Mouse (Mus musculus) 3134 (cell line): ENCODE measurements at regions not wholly inside any gene's neighbourhood (a gene's known extent, or its start where the extent isn't known, plus 50 kb on each side); places are given as distances from the start of the nearest gene placed in this dataset.

Source experiments
- DNase-seq: peaks from one replicate; pipeline ENCODE4 v3.0.0-alpha.2; 2011; ENCODE audit warnings: low spot score; ENCODE audit not compliant: insufficient read length; ENCODE audit errors: extremely low read depth

DNA sequence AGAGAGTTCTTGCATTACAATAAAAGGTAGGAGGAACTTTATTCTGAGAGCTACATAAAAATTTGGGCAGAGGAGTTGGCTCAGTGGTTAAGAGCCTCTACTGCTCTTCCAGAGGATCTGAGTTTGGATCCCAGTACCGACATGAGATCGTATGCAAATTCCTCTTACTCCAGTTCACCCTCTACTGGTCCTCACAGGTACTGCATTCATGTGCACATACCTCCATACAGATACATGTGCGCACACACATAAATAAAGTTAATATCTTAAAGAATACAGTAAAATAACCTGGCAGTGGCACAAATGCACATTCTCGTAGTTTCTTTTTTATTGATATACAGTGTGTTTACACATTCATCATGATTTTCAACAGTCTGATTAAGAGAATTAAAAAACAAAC lies 232.4 kb downstream of the Vps13c start:
- DNase-seq, result no peak

DNA sequence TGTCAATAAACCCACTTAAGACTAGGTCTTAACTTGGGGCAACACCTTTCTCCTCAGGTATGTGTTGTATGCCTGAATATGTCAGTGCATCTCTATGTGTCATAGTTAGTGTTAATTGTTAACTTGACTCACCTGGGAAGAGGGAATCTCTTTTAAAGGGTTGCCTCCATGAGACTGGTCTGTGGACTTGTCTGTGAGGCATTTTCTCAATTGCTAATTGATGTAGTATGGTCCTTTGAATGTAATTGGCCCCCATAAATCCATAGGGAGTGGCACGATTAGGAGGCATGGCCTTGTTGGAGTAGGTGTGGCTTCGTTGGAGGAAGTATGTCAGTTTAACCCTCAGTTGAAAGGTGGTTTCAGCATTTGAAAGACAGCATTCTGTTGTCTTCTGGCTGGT lies 237.1 kb downstream of the Vps13c start:
- no peak for DNase-seq

DNA sequence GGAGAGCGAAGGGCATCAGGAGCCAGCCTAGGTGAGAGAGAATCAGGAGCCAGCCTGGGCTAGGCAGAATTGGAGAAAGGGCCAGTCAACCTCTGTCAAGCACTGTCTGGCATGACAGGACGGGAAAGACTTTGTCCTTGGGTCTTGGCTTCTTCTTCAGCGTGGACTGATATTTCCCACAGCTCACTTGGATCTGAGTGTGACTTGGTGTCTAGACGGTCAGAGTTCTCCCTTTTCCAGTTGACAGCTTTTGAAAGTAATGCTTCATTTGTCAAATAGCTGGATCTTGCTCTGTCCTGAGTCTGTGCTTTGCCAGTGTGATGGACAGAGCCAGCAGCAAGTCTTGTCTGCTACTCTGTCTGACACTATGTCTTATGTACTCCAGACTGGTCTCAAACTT lies 243.1 kb downstream of the Vps13c start:
- DNase-seq, result no peak

DNA sequence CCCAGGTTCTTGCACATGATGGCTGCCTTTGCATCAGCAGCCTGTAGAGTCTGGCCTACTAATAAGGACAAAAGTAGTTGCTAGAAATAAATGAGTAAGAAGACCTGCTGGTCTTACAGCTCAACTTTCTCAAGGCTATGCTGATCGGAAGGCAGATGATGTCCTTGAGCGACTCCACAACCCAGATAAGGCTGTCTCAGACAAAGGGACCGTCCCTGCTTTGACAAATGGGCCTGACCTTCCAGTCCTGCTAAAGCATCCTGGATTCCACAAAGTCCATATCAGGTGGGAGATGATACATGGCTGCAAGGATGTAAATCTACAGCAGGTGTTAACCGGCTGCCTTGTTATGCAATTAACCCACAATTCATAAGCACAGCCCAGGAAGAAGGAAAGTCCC lies 244.8 kb downstream of the Vps13c start:
- DNase-seq, result no peak

DNA sequence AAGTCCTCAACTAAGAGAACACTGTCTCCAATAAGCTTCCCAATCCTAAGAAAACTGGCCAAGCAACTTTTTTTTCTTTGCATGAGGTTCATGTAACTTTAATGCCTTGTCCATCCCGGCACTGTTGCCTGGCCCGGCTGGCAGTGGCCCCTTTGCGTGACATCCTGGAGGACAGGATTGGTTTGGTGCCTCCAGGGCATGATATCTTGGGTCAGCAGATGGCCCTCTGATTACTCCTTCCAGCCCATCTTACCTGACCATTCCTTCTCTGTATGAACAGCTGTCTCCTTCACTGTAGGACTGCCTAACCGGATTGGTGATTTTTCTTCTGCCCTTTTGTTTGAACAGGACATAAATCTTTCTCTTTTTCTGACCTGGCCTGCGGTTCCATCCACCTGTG lies 254.4 kb downstream of the Vps13c start:
- DNase-seq, result no peak

DNA sequence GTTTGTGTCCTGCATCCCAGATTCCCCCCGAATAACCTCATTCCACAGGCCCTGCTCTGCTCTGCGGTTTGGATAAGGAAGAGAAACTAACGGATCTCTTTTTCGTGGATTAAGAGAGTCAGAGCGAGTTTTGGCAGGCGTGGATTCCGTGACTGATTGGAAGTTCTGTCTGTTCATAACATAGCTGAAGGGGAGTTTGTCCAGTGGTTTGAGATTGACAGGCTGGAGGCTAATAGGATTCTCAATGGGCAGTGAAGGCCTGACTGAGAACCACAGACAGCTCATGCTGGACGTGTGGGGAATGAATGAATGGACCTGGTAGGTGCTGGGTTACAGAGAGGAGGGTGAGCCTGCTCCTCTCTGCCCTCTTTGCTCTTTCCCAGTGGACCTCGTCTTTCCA lies 269.6 kb downstream of the Vps13c start:
- no peak for DNase-seq

DNA sequence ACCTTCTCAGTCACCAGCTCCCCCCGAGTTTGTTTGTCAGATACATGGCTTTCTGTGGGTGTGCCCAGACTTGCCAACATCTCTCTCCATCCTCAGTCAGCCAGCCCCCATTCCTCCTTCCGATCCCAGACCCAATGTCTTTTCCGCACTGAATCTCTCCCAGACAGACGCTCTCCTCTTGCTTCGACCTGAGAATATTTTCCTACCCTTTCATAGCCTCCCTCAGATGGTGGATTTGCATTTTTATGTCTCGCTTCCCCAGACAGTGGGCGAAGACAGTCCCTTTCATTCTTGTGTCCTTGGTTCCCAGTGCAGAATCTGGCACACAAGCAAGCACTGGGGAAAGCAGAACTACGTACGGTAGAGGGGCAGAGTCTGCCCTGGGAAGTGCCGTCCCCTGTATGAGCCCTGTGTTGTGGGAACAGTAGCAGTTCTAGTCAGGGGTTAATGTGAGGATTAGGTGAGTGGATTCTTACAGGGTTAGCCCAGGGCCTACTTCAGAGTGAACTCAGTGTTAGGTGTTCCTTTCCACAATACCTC lies 275.0 kb downstream of the Vps13c start:
- no peak for DNase-seq

DNA sequence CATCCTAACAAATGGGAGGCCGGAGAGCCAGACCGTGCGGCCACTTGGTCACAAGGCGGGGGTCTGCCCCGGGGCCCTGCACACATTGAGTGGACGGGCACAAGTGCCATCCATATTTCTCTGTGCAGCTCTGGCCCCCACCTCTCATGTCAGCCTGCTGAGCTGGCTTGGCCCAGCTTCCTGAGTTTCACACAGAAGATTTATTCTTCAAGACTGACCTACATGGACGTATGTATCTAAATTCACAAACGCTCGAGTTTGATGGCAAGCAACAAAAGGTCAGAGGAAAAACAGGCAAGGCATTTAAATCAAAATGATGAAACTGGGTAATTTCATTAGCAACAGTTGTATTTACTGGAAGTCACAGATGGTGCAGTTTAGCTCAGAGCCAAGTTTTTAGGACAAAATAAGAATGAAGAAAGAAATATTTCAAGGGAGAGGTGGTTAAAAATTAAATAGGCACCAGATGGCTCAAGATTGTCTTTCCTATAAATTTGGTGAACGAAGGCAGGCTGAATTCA lies 276.1 kb downstream of the Vps13c start:
- no peak for DNase-seq

DNA sequence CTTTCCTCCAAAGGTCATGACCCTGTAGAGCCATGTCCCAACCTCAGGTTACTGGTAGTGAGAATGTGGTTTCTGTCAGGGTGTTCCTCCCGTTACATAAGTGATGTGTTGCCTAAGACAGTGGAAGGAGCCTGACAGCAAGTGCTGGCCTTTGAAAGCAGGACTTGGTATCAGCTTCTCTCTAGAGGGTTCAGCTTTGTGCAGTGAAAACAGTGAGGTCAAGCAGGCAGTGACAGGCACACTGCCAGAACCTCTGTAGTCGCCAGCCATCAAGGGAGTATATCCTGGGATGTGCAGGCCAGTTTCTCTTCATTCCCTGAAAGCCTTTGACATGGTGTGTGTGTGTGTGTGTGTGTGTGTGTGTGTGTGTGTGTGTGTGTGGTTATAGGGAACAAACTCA lies 278.1 kb downstream of the Vps13c start:
- DNase-seq, result no peak

DNA sequence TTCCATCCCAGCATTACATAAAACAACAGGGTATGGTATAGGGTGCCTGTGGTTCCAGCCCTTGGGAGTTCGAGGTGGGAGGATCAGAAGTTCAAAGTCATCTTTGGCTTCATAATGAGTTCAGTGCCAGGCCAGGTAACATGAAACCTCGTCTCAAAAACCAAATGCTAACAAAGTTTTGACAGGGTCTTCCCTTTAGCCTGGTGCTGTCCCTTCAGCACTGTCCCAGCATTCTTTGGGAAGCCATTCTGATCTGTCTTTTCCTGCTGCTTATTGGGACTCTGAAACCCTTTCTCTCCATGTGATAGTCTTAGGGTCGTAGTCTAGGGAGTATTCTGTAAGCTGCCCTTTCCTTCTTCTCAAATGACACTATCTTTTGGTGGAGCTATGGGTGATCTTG lies 282.1 kb downstream of the Vps13c start:
- no peak for DNase-seq

DNA sequence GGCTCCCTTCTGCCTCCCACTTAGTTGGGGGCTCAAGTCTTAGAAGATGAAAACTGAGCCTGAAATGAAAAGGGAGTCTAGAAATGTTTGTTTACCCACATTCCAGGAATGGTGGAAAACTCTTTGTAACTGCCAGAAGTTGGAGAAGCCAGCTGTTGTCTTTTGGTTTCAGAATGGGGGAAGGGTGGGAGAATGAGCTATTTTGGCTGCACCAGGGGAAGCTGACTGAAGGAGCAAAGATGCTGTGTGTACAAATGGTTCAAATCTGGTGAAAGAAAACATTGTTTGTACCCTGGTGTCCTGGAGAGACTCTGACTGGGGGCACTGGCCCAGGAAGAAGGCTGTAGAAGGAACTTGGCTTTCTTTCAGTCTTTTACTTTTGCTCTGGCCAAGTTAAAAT lies 291.1 kb downstream of the Vps13c start:
- DNase-seq, result no peak

DNA sequence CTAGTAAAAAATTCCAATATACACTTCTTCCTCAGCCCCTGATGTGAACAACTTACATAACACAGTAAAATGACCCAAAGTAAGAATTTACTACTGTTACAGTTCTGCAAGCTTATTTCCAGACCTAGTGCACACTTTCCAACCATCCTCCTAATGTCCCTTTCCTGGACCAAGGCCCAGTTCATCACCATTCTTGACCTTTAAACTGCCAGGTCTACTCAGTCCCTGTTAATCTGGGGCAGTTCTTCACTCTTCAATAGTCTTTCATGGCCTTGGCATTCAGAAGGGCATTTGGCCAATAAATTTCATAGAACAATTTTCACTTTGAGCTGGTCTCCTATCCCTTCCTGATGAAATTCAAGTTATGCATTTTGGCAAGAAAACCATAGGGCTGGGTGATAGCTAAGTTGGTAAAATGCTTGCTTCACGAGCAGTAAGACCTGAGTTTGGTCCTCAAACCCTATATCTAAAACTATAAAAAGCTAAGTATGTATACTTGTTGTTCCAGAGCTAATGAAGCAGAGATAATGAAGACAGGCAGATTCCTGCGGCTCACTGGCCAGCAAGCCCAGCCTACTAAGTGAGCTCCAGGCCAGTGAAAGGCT lies 295.4 kb downstream of the Vps13c start:
- DNase-seq, result no peak

DNA sequence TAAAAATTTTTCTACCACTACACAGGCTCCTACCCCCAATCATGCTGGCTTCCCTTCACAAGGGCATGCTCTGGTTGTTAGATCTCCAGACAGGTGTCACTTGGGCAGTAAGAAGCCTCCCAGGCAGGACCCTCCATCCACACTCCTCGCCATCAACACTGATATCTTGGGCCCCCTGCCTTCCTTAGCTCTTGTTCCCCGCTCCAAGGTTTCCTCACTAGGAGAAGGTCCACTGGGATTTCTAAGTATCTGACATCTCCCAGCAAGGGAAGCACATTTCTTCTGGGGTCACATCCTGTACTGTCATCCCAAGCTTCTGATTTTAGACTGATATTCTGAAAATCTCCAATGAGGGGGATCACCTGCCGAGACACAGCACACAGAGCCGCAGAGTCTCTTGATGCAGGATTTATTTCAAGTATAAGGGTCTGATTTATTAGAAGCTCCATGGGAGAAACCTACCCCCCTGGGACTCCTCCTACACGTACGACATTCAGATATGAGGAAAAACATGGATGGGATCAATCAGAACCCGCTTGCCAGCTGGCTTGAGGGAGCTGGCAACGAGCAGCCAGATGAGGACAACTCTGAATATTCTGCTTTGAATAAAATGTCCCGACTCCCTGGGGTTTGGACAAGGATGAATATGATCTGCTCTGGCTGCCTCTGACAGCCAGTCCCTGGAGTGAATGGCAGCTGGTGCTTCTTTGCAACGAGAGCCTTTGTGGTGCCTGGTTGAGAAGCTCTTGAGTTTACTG lies 322.8 kb downstream of the Vps13c start:
- no peak for DNase-seq

DNA sequence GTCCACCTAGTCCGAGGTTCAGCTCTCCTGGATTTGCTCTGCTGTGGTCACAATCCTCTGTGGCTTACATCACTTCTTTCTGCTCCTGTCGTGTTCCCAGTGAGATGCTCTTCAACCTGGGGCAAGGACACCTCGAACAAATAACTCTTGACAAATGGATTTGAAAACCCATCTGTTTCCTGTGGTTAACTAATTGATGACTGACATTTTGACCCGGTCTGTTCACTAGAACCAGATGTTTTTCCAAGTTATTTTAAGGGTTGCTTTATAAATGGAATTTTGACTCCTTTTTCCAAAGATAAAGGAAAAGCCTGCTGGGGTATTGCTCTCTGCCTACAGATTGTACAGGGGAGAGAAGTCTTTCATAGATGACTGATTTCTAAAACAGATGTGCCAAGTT lies 326.4 kb downstream of the Vps13c start:
- DNase-seq, result no peak

DNA sequence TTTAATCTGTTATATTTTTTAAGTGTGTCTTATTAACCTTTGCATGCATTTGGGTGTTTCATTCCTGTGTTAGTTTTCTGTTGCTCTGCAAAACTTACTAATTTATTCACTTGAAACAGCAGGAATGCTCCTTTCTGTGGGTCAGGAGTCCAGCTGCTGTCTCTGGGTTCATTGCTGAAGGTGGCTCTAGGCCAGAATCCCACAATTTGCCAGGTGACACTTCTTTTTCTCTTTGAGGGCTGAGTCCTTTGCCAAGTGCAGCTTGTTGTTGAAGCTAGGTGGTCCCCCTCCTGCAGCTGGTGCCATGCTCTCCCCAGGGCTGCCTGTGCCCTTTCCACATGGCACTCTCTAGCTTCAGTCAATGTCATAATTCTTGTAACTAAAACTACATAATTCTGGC lies 348.7 kb downstream of the Vps13c start:
- no peak for DNase-seq

DNA sequence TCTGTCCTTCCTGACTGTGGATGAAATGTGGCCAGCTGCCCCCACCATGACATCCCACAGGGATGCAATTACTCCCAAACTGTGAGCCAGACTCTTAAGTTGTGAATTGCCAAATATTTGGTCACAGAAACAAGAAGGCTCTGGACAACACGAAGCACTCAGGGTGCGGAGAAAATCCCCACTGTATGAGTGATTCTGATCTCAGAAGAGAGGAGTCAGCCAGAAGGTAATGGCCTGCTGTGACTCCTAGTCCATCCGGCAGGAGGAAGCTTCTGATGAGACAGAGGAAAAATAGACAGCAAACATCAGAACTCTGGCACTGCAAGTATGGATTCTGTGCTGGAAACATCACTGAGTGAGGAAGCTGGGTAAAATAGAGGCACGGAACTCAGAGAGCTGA lies 359.6 kb downstream of the Vps13c start:
- DNase-seq, result no peak

DNA sequence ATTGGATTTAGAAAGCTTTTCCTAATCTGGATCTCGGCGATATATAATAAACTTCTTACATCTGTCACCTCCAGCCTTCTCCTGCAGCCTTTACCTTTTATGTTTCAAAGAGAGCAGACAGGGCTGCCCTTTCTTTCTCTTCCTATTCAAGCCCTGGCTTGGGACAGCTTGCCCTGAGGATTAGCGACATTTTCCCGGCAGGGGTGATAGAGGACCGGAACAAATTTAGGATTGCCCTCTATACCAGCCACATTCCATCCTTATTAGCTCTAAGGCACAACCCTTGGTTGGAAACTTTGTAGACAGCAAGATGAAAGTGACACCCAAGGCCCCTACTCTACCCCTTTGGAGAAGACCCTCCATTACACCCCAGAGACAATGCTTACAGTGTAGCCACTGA lies 360.8 kb downstream of the Vps13c start:
- DNase-seq, result no peak

DNA sequence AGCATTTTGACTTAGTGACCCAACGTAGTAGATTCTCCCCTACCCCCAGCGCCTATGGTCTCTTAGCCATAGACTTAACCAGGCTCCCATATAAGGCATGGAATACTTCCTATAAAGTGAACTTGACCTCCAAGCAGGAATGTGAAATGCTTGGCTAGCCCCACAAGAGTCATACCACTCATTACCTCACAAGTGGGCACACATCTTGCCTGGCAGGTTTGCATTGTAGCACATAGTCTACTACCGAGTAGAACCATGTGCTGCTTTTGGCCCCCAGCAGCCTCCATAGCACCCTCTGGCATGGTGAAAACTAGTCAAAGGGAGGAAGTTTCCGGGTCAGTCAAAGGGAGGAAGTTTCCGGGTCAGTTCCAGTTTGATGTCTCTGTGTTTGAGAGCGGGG lies 385.5 kb downstream of the Vps13c start:
- no peak for DNase-seq

DNA sequence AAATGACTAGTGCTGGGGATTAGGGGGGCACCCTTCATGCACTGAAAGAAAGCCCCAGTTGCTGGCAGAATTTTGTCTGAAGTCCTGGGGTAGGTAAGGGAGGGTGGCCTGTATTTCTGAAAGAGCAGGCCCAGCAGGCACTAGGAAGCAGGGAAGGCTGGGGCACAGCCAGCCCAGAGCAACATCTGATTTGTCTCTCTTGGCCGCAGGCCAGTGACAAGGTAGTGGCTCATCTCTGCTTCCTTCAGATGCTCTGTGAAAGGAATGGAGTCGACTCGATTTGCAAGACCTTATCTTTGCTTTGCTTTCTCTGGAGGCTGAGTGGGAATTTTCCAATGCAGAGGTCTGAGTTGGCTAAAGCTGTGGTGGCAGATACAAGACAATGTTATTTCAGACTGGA lies 390.9 kb downstream of the Vps13c start:
- no peak for DNase-seq

DNA sequence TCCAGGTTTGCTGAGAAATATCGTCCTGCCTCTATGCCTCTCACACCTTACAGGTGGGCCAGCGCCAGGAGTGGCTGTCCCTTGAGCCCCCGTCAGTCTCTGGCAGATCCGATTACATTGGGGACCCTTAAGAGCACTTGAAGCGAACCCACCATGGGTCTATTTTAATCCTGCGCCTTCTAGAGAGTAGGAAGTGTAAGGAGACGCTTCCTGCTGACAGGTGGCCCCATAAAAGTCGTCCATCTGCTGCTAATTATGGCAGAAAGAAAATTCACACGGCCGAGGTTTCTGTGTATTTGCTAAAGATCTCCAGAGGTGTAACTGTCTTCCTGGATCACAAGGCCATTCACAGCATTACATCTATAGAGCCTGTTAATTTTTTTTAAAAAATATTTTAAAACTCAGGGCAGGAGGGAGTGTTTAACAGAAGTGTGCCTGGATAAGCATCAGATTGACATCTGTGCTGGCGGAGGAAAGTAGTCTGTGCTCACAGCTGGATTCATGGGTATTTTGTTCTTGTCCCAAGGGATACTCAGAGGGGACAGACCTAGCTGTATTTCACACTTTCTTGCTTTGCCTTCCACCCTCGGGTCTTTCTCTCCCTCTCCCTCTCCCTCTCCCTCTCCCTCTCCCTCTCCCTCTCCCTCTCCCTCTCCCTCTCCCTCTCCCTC lies 394.9 kb downstream of the Vps13c start:
- no peak for DNase-seq

DNA sequence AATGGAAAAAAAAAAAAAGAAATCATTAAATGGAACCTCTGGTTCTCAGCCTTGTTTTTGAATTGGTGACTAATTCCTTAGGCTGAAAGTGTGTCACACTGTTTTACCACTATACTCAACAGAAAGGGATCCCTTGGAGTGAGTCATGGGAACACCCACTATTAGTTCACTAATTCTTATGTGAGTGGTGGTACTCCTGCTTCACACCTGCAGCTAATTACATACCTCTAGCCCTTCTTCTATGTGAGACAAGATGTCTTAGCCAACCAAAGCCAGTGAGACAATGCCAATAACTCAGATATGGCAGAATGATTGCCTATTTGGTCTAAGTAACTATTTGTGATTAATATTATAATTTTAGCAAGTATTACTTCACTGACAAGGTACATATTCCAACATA lies 398.9 kb downstream of the Vps13c start:
- DNase-seq, result no peak

DNA sequence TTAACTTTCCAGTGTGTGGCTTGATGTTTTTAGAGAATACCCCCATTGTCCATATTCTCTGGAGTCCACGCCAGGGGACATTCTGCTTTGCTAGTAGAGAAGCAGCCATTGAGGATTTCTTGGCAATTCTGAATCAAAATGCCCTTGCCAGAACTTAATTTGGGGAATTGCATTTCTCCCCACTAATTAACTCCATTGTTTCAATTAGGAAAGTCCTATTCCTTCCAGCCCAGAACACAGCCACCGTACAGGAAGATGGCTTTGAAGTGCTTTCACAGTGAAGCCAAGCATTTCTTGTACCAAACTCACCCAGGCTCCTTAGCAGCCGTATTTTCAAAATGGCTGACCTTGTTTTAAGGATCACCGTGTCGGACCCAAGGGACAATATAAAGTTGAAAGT lies 399.4 kb downstream of the Vps13c start:
- DNase-seq, result no peak
